Mouse (Mus musculus) spleen, postnatal 36 days (tissue): ENCODE measurements around the gene Agbl5.

ENCODE experiments used
- DNase-seq, 2 experiments: peaks; one replicate each; pipeline ENCODE4 v3.0.0; 2022; ENCODE audit warnings: low spot score in 2 of 2, mixed read lengths in 1 of 2

Gene Agbl5

GRCm38 (mm10) chr5:30887858-30888336 is 597 bp upstream of the Agbl5 start:
- DNase-seq, result peak; percentile 81 to 90

GRCm38 (mm10) chr5:30889088-30889754 is 727 bp downstream of the Agbl5 start:
- no peak for DNase-seq

- no peak for DNase-seq
These were observed 1.9 kb downstream of the Agbl5 start for GRCm38 (mm10) chr5:30890375-30890774.

GRCm38 (mm10) chr5:30901860-30902259 is 13.4 kb downstream of the Agbl5 start:
- no peak for DNase-seq

- peak; percentile 97 for DNase-seq
These were observed 19.0 kb downstream of the Agbl5 start, which contains the start of gene Ost4 for GRCm38 (mm10) chr5:30907413-30908059. Gene Ost4 (minus strand): TSS chr5:30907788.

- no peak for DNase-seq
These were observed 20.2 kb downstream of the Agbl5 start for GRCm38 (mm10) chr5:30908426-30909299.

- no peak for DNase-seq
These were observed 20.8 kb downstream of the Agbl5 start for GRCm38 (mm10) chr5:30909300-30909659.

- DNase-seq, result no peak
These were observed 21.4 kb downstream of the Agbl5 start for GRCm38 (mm10) chr5:30909863-30910262.

- DNase-seq, result no peak
These were observed 22.0 kb downstream of the Agbl5 start for GRCm38 (mm10) chr5:30910481-30910880.

GRCm38 (mm10) chr5:30912156-30912555 is 23.7 kb downstream of the Agbl5 start:
- DNase-seq, result no peak

- no peak for DNase-seq
These were observed 24.8 kb downstream of the Agbl5 start, which contains the start of gene Emilin1 for GRCm38 (mm10) chr5:30913060-30913841. Gene Emilin1 (plus strand): TSS chr5:30913402.

GRCm38 (mm10) chr5:30914101-30914635 is 25.7 kb downstream of the Agbl5 start:
- DNase-seq, result no peak

GRCm38 (mm10) chr5:30914849-30915248 is 26.4 kb downstream of the Agbl5 start:
- DNase-seq, result no peak

GRCm38 (mm10) chr5:30915456-30915855 is 27.0 kb downstream of the Agbl5 start:
- DNase-seq, result no peak

- peak; percentile 77 to 80 for DNase-seq
These were observed 27.5 kb downstream of the Agbl5 start for GRCm38 (mm10) chr5:30915974-30916433.

- DNase-seq, result no peak
These were observed 28.3 kb downstream of the Agbl5 start for GRCm38 (mm10) chr5:30916841-30917240.

- DNase-seq, result no peak
These were observed 28.9 kb downstream of the Agbl5 start for GRCm38 (mm10) chr5:30917348-30917747.

- DNase-seq, result no peak
These were observed 29.6 kb downstream of the Agbl5 start for GRCm38 (mm10) chr5:30917891-30918670.

GRCm38 (mm10) chr5:30918691-30919090 is 30.2 kb downstream of the Agbl5 start:
- DNase-seq, result no peak
